Mouse (Mus musculus) layer of hippocampus, postnatal 25 days (tissue): Measurements from ENCODE around the gene Dpysl4. TPM values are rescaled to one million over a fixed set of nuclear protein-coding genes. Genes with fewer than 3 reads are reported as not detected.

Source experiments
- DNase-seq, 2 experiments: peaks; one replicate each; pipeline ENCODE4 v3.0.0; 2022; ENCODE audit warnings: mixed read lengths in 2 of 2, low spot score in 1 of 2; ENCODE audit errors: extremely low spot score in 1 of 2
- total RNA-seq, 2 experiments: library from RNA; stranded (reverse); gene quantifications; 2 replicates each; pipeline ENCODE4 v1.2.3; 2021

Gene Dpysl4
- total RNA-seq, 2 experiments from 2014 or later = 63.9 to 72.4 TPM

DNA sequence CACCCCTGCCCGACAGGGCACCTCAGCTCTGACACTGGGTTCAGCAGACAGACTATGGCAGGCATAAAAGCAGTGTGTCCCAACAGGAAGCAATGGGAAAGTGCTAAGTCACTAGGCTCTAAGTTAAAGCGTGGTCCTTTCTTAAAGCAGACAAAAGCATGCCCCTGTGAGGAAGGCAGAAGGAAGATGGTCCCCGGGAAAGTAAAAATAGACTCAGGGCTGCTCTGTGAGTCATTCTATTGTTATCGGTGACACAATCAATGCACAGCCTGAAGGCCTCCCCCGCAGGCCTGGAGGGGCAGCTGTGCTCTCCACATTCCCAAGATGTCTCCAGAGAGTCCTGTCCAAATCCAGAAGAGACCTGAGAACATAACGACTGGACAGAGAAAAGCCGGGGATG lies 60.1 kb downstream of the Dpysl4 start:
- no peak for DNase-seq

DNA sequence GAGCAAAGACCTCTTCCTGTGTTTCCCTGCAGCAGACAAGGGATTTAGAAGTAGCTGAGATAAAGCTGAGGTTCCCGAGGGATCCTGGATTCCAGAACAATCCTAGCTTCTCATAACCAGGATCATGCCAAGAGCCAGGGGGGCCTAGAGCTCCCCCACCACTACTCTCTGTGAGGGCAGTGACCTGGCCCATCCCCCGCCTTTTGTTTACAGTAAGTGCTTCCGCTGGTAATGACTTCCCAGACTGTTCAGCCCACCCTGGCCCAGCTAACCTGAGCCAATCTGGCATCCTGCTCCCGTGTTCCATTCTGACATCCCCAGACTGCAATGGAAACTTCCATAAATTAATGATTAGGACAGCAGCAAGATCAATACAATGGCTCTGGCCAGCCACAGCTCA lies 61.6 kb downstream of the Dpysl4 start:
- no peak for DNase-seq

DNA sequence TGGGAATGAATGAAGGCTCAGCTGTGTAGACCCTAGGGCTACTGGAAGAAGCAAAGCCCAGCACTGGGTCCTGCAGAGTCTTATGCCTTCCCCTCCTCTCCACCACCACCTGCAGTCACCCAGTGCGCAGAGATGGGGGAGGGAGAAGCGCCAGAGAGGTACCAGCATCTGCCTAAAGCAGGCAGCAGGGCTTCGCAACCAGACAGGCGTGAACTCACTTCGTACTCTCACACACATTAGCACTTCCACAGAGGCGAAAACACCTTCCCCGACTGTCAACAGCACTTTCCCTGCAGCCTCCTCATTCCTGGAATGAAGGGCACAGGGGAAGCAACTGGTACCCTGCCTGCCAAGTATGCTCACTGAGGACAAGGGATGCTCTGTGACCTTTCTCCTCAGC lies 63.6 kb downstream of the Dpysl4 start:
- no peak for DNase-seq

DNA sequence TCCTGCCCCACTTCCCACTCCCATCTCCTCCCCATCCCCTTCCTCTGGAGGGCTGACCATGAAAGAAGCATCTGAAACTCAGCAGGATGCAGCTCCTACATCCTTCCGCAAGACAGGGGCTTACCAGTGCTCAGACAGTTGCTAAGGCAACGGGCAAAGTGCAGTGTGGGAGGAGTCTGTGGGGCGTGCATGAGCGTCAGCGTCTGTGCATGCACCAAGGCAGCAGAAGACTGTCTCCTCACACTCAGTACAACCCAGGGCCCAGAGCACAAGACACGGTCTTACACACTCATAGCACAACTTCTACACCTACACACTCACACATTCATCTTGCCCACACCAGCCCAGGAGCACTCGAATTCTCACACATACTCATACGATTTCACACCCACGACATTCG lies 65.3 kb downstream of the Dpysl4 start:
- DNase-seq = no peak

Other genes with a start within 250 kb of the Dpysl4 start
- 10 to 100 TPM; 64.2 to 64.3 TPM for gene Ppp2r2d, start 239.9 kb upstream of the Dpysl4 start, total RNA-seq
- gene Mapk1ip1, start 239.7 kb upstream of the Dpysl4 start, total RNA-seq = 10 to 100 TPM; 36.9 to 50.0 TPM
- 100 to 1,000 TPM; 110 to 115 TPM for gene Bnip3, start 176.5 kb upstream of the Dpysl4 start, total RNA-seq
- 10 to 100 TPM; 46.4 to 57.3 TPM for gene Jakmip3, start 145.3 kb upstream of the Dpysl4 start, total RNA-seq
- 1 to 10 TPM; 6.1 to 6.8 TPM for gene Lrrc27, start 127.0 kb downstream of the Dpysl4 start, total RNA-seq
- gene Stk32c, start 127.3 kb downstream of the Dpysl4 start, total RNA-seq = 100 to 1,000 TPM in 1 of 2 experiments, 10 to 100 TPM in 1; 92.1 to 104 TPM
- gene Pwwp2b, start 162.5 kb downstream of the Dpysl4 start, total RNA-seq = 10 to 100 TPM; 28.9 to 31.4 TPM